32 mouse cellular contexts compared by ENCODE assay signal in the genomic region with DNA sequence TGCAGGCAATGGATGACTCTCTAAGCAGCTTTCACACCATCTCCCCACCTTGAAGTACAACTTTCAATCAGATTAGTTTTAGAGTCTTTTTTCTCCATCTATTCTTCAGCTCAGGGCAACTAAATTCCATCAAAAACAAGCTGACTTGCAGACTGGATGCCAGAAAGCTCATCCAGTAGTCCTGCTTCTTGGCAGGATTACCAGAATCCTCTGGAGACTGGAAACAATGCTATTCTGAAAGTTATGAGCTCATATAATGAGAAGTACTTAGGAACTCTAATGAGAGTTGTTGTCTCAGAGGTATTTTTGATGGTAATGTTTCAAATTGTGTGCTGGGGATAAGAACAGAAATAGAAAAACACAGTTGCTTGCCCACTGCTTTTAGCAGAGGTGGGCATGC. TPM values are rescaled to one million over a fixed set of nuclear protein-coding genes. Genes with fewer than 3 reads are reported as not detected.
DNase-seq lines count a peak whose midpoint lies in the region; ATAC-seq and TF ChIP-seq lines count a peak whose summit lies in the region.
"Had no signal": no experiment of that assay in that cellular context is flagged by ENCODE, and none has a peak within 500 bp of the region (broad histone marks: within the 10 kb centered on the region; RNA-seq: fewer than 3 reads in every experiment).

A gene (plus strand): TSS at position 366 of the 400 bp plus-strand sequence.

- TF ChIP-seq CTCF in hindbrain, postnatal 0 days (IDR thresholded peaks at IDR 0.05; ENCODE audit: low read depth): no peak

- H3K4me1 ChIP-seq in hindbrain, postnatal 0 days (ENCODE audit: insufficient read depth, low read length): no peaks in the 10 kb centered on the region
- no peaks in the 10 kb centered on the region for H3K4me1 ChIP-seq in hindbrain, embryonic 16.5 days (ENCODE audit: control insufficient read depth, insufficient read depth, low read depth, low read length)
- H3K4me1 ChIP-seq: embryonic facial prominence, embryonic 12.5 days; embryonic facial prominence, embryonic 15.5 days; forebrain, embryonic 15.5 days; hindbrain, embryonic 10.5 days; hindbrain, embryonic 13.5 days had no signal

- H3K36me3 ChIP-seq in hindbrain, postnatal 0 days (ENCODE audit: insufficient read depth, low read length): no peaks in the 10 kb centered on the region
- H3K36me3 ChIP-seq in hindbrain, embryonic 16.5 days (ENCODE audit: control insufficient read depth, insufficient read depth, low read length): no peaks in the 10 kb centered on the region
- H3K36me3 ChIP-seq: embryonic facial prominence, embryonic 12.5 days; embryonic facial prominence, embryonic 15.5 days; forebrain, embryonic 15.5 days; hindbrain, embryonic 10.5 days; hindbrain, embryonic 13.5 days had no signal

- no peak for ATAC-seq in hindbrain, postnatal 0 days
- ATAC-seq in hindbrain, embryonic 16.5 days: no peak
- ATAC-seq: forebrain, embryonic 15.5 days; intestine, postnatal 0 days; Patski had no signal

- H3K27me3 ChIP-seq in hindbrain, postnatal 0 days (ENCODE audit: insufficient read depth, low read length): no peaks in the 10 kb centered on the region
- H3K27me3 ChIP-seq in hindbrain, embryonic 16.5 days (replicated peaks; ENCODE audit: control insufficient read depth, insufficient read depth, low read length): no peaks in the 10 kb centered on the region
- H3K27me3 ChIP-seq: embryonic facial prominence, embryonic 12.5 days; embryonic facial prominence, embryonic 15.5 days; forebrain, embryonic 15.5 days; hindbrain, embryonic 13.5 days had no signal

- H3K9me3 ChIP-seq in hindbrain, postnatal 0 days (ENCODE audit: low read length): no peaks in the 10 kb centered on the region
- H3K9me3 ChIP-seq in hindbrain, embryonic 16.5 days (ENCODE audit: control insufficient read depth, low read length): no peaks in the 10 kb centered on the region
- H3K9me3 ChIP-seq: embryonic facial prominence, embryonic 12.5 days; embryonic facial prominence, embryonic 15.5 days; forebrain, embryonic 15.5 days; hindbrain, embryonic 10.5 days; hindbrain, embryonic 13.5 days had no signal

- H3K4me2 ChIP-seq in hindbrain, postnatal 0 days (ENCODE audit: low read depth, low read length): no peak within 1 kb of the TSS
- no peak within 1 kb of the TSS for H3K4me2 ChIP-seq in hindbrain, embryonic 16.5 days (ENCODE audit: low read length)
- H3K4me2 ChIP-seq: embryonic facial prominence, embryonic 12.5 days; embryonic facial prominence, embryonic 15.5 days; forebrain, embryonic 15.5 days; heart, embryonic 11.5 days; hindbrain, embryonic 13.5 days had no signal

- H3K4me3 ChIP-seq in hindbrain, postnatal 0 days (ENCODE audit: low read length): no peak within 1 kb of the TSS
- H3K4me3 ChIP-seq in hindbrain, embryonic 16.5 days (ENCODE audit: low read length): no peak within 1 kb of the TSS
- H3K4me3 ChIP-seq: embryonic facial prominence, embryonic 12.5 days; embryonic facial prominence, embryonic 15.5 days; forebrain, embryonic 15.5 days; gastrocnemius, adult 2 months; hindbrain, embryonic 10.5 days; hindbrain, embryonic 13.5 days had no signal

- H3K9ac ChIP-seq in hindbrain, postnatal 0 days (replicated peaks; ENCODE audit: low read length): no peak within 1 kb of the TSS
- H3K9ac ChIP-seq in hindbrain, embryonic 16.5 days (ENCODE audit: low read depth, low read length): no peak within 1 kb of the TSS
- H3K9ac ChIP-seq: embryonic facial prominence, embryonic 12.5 days; embryonic facial prominence, embryonic 15.5 days; forebrain, embryonic 15.5 days; hindbrain, embryonic 13.5 days had no signal

- H3K27ac ChIP-seq in hindbrain, postnatal 0 days: no peak within 1 kb of the TSS
- no peak within 1 kb of the TSS for H3K27ac ChIP-seq in hindbrain, embryonic 16.5 days (ENCODE audit: low read depth, low read length)
- H3K27ac ChIP-seq: embryonic facial prominence, embryonic 12.5 days; embryonic facial prominence, embryonic 15.5 days; forebrain, embryonic 15.5 days; gastrocnemius, adult 2 months; hindbrain, embryonic 10.5 days; hindbrain, embryonic 13.5 days had no signal

- DNase-seq in hindbrain, postnatal 0 days (ENCODE audit: low spot score): peak; percentile 12
- DNase-seq in lung, postnatal 10 days: peak; percentile 8
- no peak for DNase-seq in lung, postnatal 36 days
- peak; percentile 2 for DNase-seq in CD4-positive helper T cell, adult 2 months (ENCODE audit: low read depth, low spot score)
- peak; percentile 25 for DNase-seq in brain, adult 2 months (ENCODE audit: low read depth, low spot score)
- DNase-seq in testis, postnatal 14 days (ENCODE audit: low spot score): no peak
- DNase-seq: adrenal gland, adult 2 months; adrenal gland, postnatal 14 days; cerebellum, adult 18-20 months; cerebellum, adult 9-10 months; cerebellum, postnatal 14 days; gastrocnemius, adult 2 months; gastrocnemius, postnatal 14 days; heart, adult 11 months; heart, postnatal 36 days had no signal

RNA-seq across cellular contexts. Expression of the gene that starts here (rescaled TPM):
- total RNA-seq in hindbrain, postnatal 0 days (2014; rRNA removed): not detected in 2 replicates
- not detected in 2 replicates for polyA plus RNA-seq in hindbrain, postnatal 0 days (2015; fragmentation: Nextera tagmentation; extraction: Ambion mirVana)
- polyA plus RNA-seq in hindbrain, embryonic 16.5 days (2015; fragmentation: Nextera tagmentation; extraction: Ambion mirVana): not detected in 2 replicates
- total RNA-seq: adrenal gland, adult 2 months; adrenal gland, postnatal 14 days; ES-E14; gastrocnemius, adult 2 months; gastrocnemius, postnatal 14 days; gastrocnemius, postnatal 4 days; heart, adult 8-10 months; heart, postnatal 36 days had no signal
- polyA plus RNA-seq: adrenal gland, adult 2 months; C2C12; embryonic facial prominence, embryonic 12.5 days; forebrain, embryonic 11.5 days; forebrain, embryonic 15.5 days; heart, embryonic 11.5 days; heart, embryonic 14.5 days; heart, postnatal 0 days; hindbrain, embryonic 10.5 days; hindbrain, embryonic 13.5 days; intestine, embryonic 14.5 days; intestine, postnatal 0 days; Patski had no signal

Comparison
In these comparisons a context has a peak if more than half of its experiments do, and no peak if none do; other contexts are left out.
1. DNase-seq: peak in lung, postnatal 10 days (single experiment), CD4-positive helper T cell, adult 2 months (single experiment) and brain, adult 2 months (single experiment); none in lung, postnatal 36 days (single experiment) and testis, postnatal 14 days (single experiment).
2. Peak in DNase-seq in hindbrain, postnatal 0 days; RNA of the gene not detected or under 1 TPM.